Mouse (Mus musculus) T-helper 17 cell (primary cell): Measurements from ENCODE around the gene Wdr70.
"Not testable (repeated sequence)": the region's sequence is repeated elsewhere in the genome, so short reads cannot be mapped to it uniquely, and the experiment has no call there.

Experiments used
- in situ Hi-C, 2 experiments: fragments of 300-600 bp; cut with MboI, MseI; formaldehyde crosslinking; loops; 1 replicate in 1 of 2; 2 replicates in 1 of 2; pipeline ENCODE4 v1.15.1; 2025; ENCODE audit warnings: high pct_unique_total_duplicates in 2 of 2

Wdr70 gene

DNA sequence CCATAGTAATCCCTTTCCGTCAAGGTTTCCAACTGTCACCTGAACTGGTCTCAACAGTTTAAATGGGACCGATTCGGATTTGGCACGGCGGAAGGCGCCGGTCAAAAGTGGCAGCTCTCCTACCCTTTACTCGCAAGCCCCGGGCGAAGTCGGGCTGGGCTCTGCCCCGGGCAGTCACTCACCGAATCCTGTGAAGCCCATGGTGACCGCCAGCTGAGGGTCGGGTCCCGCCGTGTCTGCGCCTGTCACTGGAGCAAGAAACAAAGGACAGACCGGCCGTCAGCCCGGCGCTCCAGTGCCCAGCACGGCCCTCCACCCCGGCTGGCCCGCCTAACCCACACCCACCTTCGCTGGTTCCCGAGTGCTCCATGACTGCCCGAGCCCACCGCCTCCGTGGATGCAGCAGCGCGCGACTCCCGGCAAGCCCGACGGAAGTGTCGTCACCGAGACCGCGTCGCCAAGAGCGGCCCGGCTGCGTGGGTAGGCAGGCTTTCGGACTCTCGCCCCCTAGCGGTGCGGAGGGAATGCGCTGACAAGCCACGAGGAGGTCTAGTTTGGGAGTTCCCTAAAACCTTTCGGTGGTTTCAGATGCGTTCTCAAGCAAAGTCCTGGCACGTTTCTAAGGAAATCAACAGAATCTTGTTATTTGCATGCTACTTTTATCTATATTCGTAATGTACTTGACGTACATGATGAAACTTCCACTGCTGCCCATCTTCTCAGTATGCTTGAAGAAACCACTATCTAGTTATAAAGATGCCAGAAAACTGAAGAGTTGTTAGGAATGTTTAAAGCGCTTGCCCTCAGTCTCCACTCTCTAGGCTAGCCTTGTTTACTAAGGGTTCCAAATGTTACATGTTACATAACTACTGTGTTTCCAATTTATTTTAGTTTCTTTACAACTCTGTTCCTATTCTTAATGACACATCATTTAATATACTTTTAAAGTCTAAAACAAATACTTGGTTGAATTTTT, at the start of gene Wdr70:
Gene Wdr70 (minus strand): TSS at position 436 of the 976 bp plus-strand sequence.
- in situ Hi-C loops, result no loop called here

DNA sequence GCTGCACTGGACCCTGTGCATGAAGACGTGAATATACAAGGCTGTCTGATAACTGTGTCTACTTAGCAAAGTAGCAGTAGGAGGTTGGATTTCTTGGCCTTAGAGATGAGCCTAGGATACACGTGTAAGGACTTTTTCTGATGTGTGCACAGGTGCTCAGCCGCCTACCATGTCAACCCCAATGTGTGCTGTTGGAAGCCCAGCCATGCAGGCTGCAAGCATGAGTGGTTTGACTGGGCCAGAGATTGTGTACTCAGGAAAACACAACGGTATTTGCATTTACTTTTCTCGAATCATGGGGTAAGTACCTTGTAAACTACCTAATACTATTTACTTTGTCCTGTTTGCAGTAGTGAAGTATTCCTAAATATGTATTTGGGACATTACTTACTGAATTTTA, 36.6 kb upstream of the Wdr70 start:
- in situ Hi-C loops, result no loop called here

DNA sequence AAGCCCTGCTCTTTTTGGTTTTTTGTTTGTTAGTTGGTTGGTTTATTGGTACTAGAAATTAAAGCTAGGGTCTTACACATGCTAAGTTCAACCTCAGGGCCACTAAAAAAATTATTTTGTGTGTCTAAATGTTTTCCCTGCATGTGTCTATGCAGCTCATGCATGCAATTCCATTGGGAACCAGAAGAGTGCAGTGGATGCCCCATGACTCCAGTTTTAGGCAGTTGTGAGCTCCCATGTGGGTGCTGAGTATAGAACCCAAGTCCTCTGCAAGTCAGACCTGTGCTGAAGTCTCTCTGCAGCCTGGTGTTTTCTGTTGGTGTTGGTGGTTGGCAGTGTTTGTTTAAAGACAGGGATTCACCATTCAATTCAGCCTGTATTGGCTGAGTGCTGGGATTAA, 32.8 kb upstream of the Wdr70 start:
- in situ Hi-C loops, result no loop called here

DNA sequence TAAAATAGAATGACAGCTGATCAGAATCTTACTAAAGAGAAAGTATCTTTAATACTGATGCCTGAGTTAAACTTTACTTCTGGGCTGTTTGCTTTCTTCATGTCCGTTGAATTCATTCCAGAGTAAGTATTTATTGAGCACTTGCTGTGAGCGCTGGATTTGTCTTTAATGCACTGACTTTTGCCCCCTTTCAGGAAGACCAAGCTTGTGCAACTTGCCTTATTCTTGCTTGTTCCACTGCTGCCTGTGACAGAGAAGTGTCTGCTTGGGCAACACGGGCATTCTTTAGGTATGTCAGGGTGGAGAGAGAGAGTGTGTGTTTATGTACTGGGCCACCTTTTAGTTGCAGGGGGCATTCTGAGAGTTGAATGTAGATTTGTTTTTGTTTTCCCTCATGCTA, 32.3 kb upstream of the Wdr70 start:
- in situ Hi-C loops, result no loop called here

DNA sequence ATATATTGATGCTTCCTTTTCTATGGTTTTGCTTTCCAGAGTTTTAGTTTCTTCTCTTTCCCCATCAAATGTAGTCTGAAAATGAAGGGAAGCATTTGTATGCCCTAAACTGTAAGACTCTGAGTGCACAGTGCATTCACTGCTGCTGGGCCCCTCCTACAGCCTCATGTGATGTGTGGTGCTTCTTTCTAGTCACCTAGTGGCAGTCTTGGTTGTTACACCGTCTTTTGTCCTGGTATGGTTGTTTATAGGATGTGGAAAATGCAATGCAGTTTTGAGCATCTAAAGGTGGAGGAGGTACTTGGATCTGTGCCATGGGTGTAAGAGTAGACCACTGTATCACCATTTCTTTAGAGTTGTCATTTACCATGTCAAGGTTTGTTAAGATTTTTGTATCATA, 30.3 kb upstream of the Wdr70 start:
- in situ Hi-C loops, result no loop called here

DNA sequence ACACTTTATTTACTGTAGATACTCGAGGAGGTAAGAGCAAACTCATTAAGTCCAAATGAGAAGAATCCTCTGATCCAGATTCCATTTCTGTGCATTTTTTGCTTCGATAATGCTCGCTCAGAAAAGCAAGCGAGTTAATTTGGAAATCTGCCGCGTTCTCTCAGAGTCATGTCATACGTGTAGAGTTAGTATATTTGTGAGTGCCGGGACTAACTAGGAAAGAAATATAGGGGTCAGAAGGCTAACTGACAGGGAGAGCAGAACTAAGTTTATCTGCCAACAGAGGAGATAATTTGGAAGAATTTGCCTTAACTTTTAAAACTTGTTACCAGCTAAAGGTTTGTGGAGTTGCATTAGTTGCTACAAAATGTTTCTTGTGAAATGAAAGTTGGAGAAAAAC, 10.8 kb upstream of the Wdr70 start:
- in situ Hi-C loops, result loop anchor here in 1 of 2 experiments (10.0 kb wide), 1 partner anchor 1545 kb away; no protein-coding TSS in a partner anchor

DNA sequence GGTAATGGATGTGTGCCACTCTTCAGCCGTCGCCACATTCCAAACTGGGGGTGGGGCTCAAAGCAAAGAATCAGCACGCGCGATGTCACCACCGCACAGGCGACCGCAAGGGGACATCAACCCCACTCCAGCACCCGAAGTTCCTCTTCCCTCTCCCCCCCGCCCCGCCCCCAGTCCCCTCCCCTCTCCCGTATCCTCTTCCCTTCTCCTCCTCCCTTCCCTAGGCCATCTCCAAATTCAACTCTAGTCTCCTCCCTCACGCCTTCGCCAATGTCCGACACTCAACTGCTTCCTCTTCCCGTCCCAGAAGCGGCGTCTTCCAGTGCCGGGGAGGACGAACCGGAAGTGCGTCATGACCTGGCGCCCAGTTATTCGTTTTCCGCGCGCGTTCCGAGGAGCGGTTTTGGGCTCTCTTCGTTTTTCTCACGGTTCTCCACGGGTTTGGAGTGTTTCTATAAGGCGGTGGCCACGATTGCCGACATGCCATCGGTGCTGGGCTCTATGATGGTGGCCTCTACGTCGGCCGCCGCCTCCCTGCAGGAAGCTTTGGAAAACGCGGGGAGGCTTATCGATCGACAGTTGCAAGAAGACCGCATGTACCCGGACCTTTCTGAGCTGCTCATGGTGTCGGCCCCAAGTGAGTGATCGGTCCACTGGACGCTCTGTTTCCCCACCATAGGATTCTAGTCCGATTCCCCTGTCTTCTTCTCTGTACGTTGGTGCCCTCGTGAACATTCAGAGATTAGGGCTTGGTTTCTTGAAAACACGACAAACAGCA, 10.1 kb upstream of the Wdr70 start, which contains the start of gene Nup155:
Gene Nup155 (plus strand): TSS at position 308 of the 778 bp plus-strand sequence.
- in situ Hi-C loops, result loop anchor here in 1 of 2 experiments (10.0 kb wide), 1 partner anchor 1544 kb away; no protein-coding TSS in a partner anchor

DNA sequence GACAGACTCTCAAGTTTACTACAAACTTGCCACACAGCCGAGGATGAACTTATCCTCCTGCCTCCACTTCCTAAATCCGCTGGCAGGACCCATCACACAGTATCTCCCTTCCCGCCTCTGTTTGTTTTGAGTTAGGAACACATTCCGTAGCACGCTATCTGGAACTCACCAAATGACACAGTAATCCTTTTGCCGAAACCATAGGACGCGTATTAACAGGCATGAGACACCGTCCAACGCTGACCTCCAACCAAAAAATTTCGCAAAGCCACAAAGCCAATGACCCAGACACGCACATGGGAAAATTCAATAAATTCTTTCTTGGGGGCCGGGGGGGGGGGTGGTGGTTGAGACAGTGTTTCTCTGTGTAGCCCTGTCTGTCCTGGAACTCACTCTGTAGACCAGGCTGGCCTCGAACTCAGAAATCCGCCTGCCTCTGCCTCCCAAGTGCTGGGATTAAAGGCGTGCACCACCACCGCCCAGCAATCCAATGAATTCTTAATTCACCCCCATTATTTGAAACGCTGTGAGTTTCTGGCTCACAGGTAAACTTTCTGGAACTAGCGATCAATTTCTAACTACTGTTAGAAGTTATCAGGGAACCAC, 9.5 kb upstream of the Wdr70 start:
- in situ Hi-C loops, result loop anchor here in 1 of 2 experiments (10.0 kb wide), 1 partner anchor 1544 kb away; no protein-coding TSS in a partner anchor

DNA sequence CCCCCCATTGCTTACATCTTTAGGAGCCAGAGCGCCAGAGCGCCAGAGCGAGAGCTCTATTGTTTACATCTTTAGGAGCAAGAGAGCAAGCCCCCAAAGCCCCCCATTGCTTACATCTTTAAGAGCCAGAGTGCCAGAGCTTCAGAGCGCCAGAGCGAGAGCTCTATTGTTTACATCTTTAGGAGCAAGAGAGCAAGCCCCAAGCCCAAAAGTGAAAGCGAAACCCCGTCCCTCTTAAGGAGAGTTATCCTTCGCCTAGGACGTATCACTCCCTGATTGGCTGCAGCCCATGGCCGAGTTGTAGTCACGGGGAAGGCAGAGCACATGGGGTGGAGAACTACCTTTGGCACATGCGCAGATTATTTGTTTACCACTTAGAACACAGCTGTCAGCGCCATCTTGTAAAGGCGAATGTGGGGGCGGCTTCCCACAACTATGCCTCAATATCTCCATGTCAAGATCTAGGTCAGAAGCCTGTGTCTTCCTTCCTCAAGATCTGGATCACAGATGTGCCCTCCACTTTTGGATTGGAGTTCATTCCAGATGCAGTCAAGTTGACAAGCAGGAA, 3.0 kb upstream of the Wdr70 start:
- in situ Hi-C loops, result loop anchor here in 1 of 2 experiments (10.0 kb wide), 1 partner anchor 1537 kb away; no protein-coding TSS in a partner anchor

DNA sequence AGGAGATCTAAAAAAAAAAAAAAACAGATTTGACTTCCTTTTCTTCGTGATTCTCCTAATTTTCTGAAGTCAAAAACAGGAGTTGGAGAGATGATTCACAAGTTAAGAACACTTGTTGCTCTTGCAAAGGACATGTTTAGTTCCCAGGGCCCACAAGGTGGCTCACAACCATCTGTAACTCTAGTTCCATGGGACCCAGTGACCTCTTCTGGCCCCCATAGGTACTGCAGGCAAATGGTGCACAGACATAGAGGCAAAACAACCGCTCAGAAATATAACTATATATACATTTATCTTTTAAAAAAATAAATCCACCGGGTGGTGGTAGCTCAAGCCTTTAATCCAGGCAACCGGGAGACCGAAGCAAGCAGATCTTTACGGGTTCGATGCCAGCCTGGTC, 1.2 kb downstream of the Wdr70 start:
- in situ Hi-C loops, result no loop called here

DNA sequence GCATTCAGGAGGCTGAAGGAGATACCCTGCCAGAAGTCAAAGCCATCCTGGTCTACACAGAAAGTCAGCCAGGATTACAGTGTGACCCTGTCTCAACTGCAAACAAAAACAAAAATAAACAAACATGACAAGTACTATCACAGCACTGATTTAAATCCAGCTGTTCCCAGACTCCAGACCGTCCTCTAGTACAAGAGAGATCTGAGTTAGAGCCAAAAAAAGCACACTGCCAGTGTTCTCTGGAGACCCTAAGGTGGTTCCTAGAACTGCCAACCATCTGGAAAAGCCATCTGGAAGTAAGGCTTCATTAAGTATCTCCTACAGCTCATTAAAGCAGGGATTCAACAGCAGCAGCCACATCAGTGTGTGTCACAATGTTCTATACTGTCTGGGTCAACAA, 6.3 kb downstream of the Wdr70 start:
- in situ Hi-C loops, result not testable (repeated sequence)

DNA sequence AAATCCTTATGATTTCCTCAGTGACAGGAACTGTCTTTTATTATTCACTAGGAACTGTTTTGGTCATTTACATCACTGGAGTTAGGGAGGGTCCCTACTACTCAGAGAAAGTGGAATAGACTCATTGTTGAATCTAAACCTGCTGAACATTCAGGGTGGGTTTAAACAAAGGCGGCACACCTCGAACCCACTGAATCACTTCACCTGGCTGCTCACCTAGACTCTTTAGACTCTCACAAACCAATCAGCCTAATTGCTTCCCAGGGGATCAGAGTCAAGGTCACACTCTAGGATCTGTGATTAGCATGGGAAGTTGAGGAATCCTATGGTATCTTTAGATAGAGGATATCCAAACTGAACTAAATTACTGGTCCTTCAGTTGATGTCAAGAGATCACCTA, 8.3 kb downstream of the Wdr70 start:
- in situ Hi-C loops, result no loop called here

DNA sequence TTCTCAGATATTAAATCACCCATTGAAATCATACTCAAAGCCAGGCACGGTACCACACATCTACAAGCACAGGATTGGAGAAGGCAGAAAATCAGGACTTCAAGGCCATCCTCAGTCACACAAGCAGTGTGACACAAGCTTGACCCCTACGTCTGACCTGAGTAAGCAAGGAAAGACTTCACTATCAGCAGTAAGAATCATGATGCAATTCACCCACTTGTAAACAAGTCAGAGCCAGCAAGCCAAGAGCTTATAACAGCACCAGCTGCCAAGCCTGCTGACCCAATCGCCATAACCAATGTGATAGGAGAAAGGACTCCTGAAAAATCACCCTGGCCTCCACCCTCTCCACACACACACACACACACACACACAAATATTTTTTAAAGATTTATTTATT, 10.3 kb downstream of the Wdr70 start:
- in situ Hi-C loops, result loop anchor here (5.0 to 10.0 kb wide), 2 partner anchors 621 to 634 kb away; no protein-coding TSS in a partner anchor

DNA sequence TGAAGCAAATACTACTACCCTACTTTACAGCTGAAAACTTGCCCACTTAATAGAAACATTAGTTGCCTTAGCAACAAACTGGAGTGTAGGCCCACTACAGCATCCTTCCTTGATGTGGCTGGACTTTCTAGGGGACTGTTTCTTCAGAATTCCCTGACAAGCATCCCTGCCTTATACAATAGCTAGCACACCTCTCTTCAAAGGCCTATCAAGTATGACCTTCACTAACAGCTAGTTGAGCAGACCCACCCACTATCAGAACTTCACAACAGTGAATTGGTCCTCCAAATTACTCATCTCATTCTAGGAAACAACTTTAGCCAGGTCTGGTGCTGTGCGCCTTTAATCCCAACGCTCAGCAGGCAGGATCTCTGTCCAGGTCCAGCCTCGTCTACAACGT, 11.7 kb downstream of the Wdr70 start:
- in situ Hi-C loops, result loop anchor here (5.0 to 10.0 kb wide), 2 partner anchors 620 to 632 kb away; no protein-coding TSS in a partner anchor

DNA sequence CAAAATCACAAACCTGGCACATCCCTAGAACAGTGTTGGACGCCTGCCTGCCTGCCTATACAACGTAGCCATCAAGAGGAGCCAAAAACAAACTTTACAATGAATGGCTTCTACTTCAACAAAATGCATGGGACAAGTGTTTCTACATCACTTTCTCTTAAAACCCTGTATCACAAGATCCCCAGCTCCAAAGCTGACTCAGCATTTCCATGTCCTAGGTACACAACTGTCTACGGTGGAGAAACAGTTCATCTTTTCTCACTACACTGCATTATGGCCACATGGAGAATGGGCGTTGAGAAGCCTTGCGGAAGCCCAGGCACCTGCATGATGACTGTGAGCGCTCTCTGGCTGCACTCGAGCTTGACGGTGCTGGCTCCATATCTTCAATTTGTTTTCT, 16.9 kb downstream of the Wdr70 start:
- in situ Hi-C loops, result loop anchor here in 1 of 2 experiments (10.0 kb wide), 1 partner anchor 627 kb away; no protein-coding TSS in a partner anchor

DNA sequence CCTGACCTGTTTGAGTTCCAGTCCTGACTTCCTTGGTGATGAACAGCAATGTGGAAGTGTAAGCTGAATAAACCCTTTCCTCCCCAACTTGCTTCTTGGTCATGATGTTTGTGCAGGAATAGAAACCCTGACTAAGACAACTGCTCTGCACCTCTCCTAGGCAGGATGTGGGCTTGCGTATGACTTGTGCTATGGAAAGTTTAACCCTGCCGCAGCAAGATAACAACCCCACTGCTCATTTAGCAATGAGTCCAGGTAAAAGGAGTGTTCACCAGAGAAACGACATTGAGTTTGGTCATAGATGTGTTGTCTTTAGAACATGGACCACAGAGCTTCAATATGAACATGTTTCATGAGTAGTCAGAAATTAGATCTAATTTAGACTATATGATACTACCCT, 25.9 kb downstream of the Wdr70 start:
- in situ Hi-C loops, result not testable (repeated sequence)

DNA sequence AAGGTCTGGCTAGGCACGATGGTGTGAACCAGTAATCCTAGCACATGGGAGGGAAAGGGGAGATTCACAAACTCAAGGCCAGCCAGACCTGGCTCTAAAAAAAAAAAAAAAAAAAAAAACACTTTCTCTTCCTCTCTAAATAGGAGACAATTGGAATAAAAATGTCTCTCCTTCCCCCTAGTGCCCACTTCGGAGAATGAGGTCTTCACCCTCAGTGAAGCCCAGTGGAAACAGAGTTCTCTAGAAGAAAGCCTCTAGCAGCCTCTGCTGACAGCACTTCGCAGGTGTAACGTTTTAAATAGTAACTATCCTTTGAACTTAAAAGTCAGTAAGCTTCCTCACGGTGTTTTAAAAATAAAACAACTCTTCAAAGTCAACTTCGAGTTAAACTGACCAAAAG, 33.8 kb downstream of the Wdr70 start:
- in situ Hi-C loops, result loop anchor here in 1 of 2 experiments (10.0 kb wide), 1 partner anchor 160 kb away; no protein-coding TSS in a partner anchor

DNA sequence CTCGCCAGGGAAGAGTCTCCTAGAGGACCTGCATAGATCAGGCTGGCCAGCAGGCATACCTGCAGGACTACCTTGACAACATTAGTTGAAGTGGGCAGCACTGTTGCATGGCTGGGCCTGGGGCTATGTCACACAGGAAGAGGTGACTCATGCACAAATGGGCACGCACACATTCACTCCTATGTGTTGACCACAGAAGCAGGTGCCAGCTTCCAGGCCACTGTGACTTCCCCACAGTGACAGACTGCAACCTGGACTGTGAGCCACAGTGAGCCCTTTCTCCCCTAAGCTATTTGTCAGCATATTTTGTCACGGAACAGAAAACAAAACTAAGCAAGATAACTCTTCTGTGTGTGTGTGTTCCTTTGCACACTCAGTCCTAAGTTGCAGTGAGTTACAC, 47.8 kb downstream of the Wdr70 start:
- in situ Hi-C loops, result no loop called here

DNA sequence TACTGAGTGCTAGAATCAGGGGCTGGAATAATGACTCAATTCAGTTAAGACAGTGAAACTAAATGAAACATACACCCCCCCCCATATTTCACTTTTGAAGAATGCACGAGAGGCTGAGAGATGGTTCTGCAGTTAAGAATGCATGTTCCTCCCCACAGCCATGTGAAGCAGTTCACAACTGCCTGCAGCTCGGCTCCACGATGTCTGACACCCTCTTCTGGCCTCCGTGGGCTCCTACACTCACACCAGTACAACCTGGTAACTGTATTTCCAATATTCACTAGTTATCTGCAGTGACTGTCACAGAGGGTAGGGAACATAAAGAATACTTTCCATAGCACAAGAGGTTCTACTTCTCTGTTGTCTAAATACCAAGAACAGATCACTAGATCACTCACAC, 59.2 kb downstream of the Wdr70 start:
- in situ Hi-C loops, result loop anchor here (25.0 kb wide), 1 partner anchor 578 kb away; no protein-coding TSS in a partner anchor

DNA sequence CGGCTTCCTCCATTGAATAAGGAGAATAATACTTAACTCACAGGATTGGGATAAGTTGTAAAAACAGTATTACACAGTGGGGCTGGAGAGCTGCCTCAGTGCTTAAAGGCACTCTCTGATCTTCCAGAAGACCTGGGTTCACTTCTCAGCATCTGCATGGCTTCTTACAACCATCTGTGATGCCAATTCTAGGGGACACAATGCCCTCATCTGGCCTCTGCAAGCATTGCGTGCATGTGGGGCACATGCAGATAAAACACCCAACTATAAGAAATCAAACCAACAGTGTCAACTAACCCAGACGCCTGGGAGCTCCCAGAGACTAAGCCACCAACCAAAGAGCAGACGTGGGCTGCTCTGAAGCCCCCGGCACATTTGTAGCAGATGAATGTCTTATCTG, 60.6 kb downstream of the Wdr70 start:
- in situ Hi-C loops, result loop anchor here (25.0 kb wide), 1 partner anchor 576 kb away; no protein-coding TSS in a partner anchor

DNA sequence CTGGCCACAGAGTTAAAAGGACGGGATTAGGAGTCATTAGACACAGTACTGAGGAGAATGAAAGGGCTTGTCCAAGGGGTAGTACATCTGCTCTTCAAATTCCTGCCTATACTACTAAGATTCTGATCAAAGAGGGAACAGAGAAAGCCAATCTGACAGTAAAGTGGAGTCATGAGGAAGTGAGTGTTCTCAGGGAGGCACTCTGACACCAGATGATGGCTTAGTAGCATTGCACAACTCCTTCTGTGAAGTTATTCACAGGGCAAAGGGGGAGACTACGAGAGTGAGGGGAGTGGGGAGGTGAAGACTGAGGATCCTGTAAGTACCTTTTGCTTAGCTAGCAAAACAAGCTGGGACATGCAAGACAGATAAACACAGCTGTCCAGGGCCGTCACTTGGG, 61.2 kb downstream of the Wdr70 start:
- in situ Hi-C loops, result loop anchor here (25.0 kb wide), 1 partner anchor 576 kb away; no protein-coding TSS in a partner anchor
